Mouse (Mus musculus) adrenal gland, adult 8-10 months (tissue): ENCODE data around the gene Nfic. TPM values are rescaled to one million over a fixed set of nuclear protein-coding genes. Genes with fewer than 3 reads are reported as not detected.

Source experiments
- DNase-seq: peaks from one replicate; pipeline ENCODE4 v3.0.0; 2022
- total RNA-seq, 4 experiments: library from RNA; stranded (reverse); gene quantifications; 2 replicates each; pipeline ENCODE4 v1.2.4; 2022

Gene Nfic
- total RNA-seq, 4 experiments from 2014 or later: 113 to 191 (median 144) TPM

DNA sequence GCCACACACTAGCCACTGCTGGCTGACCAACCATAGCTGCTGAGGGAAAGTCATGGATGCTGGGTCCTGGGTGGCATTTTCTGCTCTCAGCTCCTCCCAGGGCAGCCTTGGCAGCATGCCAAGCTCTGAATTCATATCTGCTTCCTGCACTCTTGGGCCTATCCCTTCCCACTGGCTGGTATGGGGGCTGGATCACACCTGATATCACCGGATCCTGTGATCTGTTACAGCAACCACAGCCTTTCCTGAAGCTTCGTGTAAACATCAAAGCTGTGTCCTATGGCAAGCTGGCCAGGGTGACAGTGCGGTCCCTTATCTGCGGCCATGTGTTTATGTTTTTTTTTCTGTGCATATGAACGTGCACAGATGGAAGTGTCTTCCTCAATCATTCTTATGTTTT lies 73.4 kb downstream of the Nfic start:
- no peak for DNase-seq

- no peak for DNase-seq
Observed at GRCm38 (mm10) chr10:81379809-81380378, 75.5 kb downstream of the Nfic start.

DNA sequence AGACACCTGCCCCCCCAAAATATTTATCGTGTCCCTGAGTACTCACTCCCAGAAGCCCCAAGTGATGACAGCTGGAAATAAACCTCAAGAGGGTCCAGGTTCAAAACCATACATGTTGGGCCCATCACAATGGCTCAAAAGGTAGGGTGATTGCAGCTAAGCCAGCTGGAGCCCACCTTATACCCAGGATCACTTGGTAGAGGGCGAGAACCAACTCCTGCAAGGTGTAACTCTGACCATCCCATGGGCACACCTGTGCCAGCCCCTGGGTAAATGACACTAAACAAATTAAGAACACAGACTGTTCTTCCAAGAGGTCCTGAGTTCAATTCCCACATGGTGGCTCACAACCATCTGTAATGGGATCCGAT lies 76.3 kb downstream of the Nfic start:
- no peak for DNase-seq

GRCm38 (mm10) chr10:81378553-81379182 lies 76.8 kb downstream of the Nfic start:
- peak; percentile 100 for DNase-seq

DNA sequence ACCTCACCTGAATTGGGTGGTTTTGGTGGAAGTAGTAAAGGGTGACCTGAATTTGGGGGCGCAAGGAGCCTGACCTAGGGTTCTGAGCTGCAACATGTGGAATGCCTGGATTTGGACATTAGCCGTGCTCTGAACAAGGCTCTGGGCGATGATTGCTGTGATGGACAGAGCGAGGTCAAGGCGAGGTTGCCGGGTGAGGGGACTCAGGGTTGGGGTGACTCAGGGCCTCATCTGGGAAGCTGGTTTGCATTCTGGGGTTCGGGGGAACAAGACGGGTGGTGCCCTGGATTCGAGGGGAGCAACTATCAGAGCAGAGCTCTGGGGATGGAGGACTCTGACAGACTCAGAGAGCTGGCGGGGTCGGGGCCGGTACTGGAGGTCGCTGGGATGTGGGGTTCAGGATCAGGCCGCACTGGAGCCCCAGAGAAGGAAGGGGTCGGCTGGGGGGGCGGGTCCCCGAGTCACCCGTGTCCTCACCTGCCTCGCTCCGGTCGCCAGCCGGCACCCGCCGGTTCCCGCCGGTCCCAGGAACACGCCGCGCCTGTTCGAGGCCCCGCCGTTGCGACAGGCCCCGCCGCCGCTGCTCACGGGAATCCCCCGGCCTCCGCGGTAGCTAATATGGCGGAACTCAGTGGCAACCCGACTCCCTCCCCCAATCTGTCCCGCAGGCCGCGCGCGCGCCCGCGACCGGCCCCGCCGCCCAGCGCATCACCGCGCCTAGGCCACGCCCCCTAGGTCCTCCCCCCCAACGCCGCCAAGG lies 77.5 kb downstream of the Nfic start, which contains the start of gene Fzr1:
TSS of gene Fzr1 (minus strand) at position 724 of the 760 bp plus-strand sequence.
- DNase-seq: no peak

- DNase-seq: no peak
Observed at GRCm38 (mm10) chr10:81377362-81377664, 78.1 kb downstream of the Nfic start.

GRCm38 (mm10) chr10:81376561-81377361 lies 78.7 kb downstream of the Nfic start:
- DNase-seq: no peak

DNA sequence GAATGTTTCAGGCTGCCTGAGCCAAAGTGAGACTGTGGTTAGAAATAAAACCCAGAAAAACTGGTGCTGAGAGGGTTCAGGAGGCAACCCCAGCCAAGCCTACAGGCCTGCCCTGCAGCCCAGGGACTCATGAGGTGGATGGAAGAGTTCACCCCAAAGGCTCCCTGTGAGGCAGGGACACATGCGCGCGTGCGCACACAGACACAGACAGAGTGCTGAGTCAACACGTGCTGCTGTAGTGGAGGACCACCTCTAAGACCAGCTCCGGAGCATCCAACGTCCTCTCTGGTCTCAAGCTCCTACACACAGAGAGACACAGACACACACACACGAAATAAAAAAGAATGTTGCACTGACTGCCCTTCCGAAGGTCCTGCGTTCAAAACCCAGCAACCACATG lies 80.1 kb downstream of the Nfic start:
- DNase-seq: no peak

DNA sequence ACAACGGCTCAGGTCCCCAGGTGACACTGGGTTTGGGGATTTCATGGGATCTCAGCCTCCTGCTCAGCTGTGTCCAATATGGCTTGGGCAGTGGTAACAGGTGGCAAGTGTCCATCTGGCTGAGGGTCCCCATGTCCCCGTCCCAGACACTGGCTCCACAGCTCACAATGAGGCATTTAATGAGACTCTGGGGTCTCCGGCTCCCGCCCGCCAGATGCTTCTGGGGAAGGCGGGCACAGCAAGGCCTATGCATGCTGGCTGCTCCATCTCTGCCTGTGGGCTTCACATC lies 88.3 kb downstream of the Nfic start:
- no peak for DNase-seq

DNA sequence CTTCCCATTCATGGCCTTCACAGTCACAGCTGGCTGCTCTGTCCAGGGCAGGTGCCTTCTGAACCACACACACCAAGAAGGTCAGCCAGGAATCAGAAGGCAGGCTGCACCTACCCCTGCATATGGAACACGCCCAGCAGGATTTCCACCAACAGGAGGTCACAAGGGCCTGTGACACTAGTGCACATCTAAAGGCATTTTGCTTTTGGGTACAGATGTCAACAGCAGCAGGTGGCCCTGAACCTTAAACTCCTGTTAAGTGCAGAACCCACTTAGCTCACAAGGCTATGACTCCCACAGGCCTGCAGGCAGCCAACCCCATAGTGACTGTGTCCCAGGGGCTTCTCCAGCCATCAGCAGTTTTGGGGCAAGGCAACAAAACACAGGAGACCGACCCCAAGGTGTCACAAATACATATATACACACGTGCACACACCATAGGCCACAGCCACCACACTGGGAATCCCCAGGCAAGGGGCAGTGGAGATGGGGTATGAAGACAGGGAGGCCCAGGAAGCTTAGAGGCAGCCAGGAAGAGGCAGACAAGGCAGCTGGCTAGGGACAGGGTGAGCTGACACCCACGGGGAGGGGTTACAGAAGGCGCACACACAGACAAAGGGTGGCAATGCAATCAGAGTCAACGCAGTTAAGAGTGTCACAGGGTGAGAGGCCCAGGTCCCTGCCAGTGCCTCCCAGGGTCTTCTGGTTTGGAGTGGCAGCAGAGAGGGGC lies 88.8 kb downstream of the Nfic start:
- DNase-seq: no peak

DNA sequence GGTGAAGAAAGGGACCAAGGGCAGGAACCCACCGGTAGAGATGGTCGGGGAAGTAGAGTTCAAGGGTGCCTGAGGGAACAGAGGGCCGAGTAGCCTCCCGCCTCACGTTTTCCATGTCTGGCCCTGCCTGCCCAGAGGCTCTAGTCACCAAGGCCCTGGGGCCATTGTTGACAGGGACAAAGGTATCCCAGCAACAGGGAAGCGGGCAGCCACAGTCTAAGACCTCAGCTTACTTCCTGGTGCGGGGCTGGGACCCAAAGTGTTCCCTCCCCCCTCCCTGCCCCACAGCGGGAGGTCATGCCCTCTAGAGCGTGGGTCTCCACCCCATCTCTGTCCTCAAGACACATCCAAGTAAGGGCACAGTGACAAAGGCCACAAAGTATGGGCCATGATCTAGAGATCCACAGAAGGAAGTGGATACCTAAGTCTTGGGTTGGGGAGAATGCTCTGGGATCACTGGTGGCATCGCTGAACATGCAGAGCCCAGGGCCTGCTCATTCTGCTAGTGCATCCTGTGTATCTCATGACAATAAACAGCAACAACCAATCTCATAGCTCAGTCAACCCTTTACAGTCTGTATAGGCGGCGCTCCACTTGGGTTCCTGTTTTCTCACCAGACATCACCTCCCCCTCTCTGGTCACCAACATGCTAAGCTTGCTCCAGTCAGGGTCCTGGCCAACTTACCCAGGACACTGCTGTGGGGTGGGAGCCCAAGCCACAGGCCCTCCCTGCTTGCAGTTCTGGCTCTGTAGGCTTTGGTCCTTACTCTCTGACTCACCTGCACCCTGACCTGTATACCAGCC lies 89.6 kb downstream of the Nfic start, which contains the start of gene 4930404N11Rik:
TSS of gene 4930404N11Rik (minus strand) at position 145 of the 805 bp plus-strand sequence.
- DNase-seq: no peak

DNA sequence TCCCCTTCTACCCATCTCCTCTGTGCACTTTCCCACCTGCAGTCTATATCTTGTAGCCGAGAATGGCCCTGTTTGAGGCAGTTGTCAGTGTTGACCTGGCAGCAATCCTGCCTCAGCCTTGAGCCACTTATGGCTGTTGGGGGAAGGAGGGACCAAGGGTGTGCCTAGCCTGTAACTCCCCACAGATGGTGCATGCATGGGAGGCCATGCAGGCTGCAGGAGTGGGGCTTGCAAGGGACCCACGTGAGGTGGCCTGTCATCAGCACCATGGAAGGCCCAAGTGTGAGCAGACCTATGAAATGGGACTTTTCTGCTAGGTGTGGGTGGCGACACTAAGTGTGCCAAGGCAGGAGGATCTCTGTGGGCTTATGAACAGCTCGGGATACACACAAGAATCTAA lies 90.4 kb downstream of the Nfic start:
- DNase-seq: no peak

- DNase-seq: no peak
Observed at GRCm38 (mm10) chr10:81364666-81365065, 90.8 kb downstream of the Nfic start.

DNA sequence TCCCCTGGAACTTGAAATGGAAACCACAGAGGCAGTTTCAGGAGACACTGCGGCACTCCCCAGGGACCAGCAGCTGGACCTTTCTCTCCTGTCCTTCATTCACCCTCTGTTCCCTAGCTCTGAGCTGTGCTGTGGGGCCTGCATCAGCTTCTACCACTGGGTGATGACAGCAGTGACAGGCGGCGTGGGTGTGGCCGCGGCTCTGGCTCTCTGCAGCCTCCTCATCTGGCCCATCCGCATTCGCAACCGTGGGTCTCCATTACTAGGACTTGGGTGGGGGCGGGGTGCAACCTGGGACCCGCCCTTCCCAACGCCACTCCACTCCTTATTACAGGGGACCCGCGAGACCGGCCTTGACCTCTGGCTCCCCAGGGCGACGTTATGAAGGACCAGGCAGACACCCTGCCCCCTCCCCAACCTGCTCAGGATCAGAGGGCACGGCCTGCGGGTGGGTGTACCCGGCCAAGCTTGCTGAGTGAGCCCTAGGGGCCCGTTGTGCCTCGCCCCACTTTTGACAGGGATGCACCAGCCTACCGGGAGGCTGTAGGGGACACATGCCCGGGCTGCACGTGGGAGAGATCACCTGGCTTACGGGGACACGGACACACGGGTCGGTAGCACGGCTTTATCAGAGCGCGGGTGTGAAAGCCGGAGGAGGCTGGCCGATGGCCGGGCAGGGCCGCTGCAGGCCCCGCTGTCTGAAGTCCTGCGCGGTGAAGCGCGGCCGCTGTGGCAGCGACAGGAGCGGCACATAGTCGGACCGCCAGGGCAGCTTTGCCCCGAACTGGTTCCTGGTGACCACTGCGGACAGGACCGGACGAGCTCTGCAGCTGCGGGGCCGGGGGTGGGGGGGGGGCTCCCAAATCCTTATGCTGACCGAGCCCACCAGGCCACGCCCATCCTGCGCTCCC lies 91.7 kb downstream of the Nfic start:
- DNase-seq: no peak

DNA sequence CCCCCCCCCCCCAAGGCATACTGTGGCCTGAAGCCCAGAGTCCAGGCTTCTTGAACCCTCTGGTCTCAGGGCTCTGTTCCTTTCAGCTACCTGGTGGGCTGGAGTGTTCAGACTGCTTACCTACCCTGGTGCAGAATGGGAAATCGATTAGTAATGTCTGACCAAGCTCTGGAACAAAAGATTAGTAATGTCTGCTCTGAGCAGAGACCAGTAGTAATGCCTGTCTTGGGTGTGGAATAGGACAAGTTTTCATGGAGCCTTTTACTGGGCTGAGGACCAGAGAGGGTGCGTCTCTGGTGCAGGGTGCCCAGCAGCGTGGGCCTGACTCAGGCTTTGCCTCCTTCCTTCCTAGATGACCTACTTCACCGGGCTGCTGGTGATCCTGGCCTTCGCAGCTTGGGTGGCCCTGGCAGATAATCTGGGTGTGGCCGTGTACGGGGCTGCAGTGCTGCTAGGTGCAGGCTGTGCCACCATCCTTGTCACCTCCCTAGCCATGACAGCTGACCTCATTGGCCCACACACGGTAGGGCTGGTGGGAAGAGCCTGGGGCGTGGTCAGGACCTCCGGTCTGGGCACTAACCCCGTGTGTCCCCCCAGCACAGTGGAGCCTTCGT lies 93.0 kb downstream of the Nfic start:
- DNase-seq: no peak

- DNase-seq: no peak
Observed at GRCm38 (mm10) chr10:81360721-81361120, 94.7 kb downstream of the Nfic start.

GRCm38 (mm10) chr10:81358841-81359240 lies 96.6 kb downstream of the Nfic start:
- no peak for DNase-seq

DNA sequence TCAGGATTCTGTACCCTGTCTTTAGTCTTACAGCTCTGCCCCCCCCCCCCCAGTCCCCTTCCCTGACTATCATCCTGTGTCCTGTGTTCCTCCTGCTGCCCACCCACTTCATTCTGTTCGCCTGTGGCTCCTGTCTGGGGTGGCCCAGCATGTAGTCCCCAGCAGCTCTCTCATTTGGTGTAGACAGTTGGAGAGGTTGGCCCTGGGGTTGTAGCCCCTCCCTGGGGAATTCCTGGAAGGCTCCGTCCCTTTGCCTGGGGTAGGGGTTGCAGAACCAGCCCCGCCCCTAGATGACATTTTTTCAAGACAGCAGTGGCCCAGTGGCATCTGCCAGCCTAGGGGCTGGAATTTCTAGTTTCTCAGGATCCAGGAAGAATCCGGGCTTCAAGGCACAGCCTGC lies 97.2 kb downstream of the Nfic start:
- no peak for DNase-seq

DNA sequence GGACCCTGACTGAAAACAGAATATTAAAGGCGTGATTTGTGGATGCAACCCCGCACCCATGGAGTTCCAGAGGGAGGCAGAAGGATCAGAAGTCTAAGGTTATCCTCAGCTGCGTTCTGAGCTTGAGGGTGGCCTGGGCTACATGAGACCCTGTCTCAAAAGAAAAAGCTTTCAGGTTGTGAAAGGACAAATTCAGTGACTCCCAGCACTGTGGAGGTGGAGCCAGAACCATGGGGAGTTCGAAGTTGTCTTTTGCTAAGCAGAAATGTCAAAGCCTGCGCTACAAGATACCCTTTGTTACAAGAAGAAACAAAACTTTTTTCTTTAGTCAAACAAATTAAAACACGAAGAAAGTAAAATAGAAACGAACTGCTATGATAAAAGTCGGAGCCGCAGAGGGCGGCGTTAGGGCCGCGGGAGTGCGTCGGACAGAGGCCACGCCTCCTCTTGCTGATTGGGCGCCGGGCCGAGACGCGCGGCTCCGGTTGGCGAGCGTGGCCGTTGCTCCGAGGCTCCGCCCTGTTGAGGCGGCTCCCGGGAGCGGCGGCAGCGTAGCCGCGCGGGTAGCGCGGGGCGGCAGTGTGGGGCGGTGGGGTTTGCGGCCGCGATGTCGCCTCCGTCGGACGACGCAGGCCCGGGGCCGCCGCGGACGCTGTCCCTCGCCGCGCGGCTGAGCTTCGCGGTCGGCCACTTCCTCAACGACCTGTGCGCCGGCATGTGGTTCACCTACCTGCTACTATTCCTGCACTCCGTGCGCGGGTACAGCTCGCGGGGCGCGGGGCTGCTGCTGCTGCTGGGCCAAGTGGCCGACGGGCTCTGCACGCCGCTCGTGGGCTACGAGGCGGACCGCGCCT lies 98.2 kb downstream of the Nfic start, which contains the start of gene Mfsd12:
TSS of gene Mfsd12 (plus strand) at position 501 of the 854 bp plus-strand sequence.
- peak; percentile 85 for DNase-seq
